ENCODE assay signal across 9 mouse cellular contexts in the genomic region with DNA sequence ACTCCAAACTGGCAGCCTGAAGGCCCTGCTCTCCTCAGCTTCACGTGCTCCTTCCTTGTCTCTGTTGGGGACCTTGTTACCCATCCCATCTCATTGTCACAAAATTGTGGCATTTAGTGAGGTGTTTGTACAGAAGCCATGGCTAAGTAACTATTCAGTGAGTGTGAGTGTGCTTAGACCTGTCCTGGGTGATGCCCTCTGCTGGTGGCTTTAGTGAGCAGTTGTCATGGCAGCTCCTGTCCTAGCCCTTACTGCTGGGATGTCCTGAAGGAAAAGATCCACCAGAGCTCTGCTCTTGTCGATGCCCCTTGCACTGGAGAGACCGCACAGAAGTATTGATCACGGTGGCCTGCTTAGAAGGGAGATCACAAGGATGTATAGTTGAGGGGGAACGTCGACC. TPM values are rescaled to one million over a fixed set of nuclear protein-coding genes. Genes with fewer than 3 reads are reported as not detected.
DNase-seq lines count a peak whose midpoint lies in the region; ATAC-seq and TF ChIP-seq lines count a peak whose summit lies in the region.
"Had no signal": no experiment of that assay in that cellular context is flagged by ENCODE, and none has a peak within 500 bp of the region (broad histone marks: within the 10 kb centered on the region; RNA-seq: fewer than 3 reads in every experiment).

No protein-coding gene starts in this region.

- intact Hi-C loops in left cerebral cortex, postnatal 10 days (cut with DNase I) = no loop called here

- no peak for TF ChIP-seq POLR2A in cortical plate, adult 2 months (IDR thresholded peaks at IDR 0.05; ENCODE audit: extremely low read depth, insufficient read depth, low read length)

- TF ChIP-seq EP300 in heart, postnatal 0 days (IDR thresholded peaks at IDR 0.05; ENCODE audit: low read depth) = no peak

- no peak for DNase-seq in heart, postnatal 0 days (ENCODE audit: low spot score)
- no peak for DNase-seq in heart, adult 8-10 months (ENCODE audit: low spot score)
- DNase-seq in retina, embryonic 14.5 days (ENCODE audit: low spot score) = peak; percentile 23
- DNase-seq in retina, postnatal 1 day = no peak
- peak; percentile 27 to 54 for DNase-seq in thymus, postnatal 10 days (ENCODE audit: low spot score in 2 of 2)
- no peak for DNase-seq in left cerebral cortex, postnatal 10 days (ENCODE audit: extremely low spot score in 1 of 2, low spot score in 2 of 2)
- DNase-seq in layer of hippocampus, postnatal 10 days (ENCODE audit: low spot score in 2 of 2) = no peak
- DNase-seq: layer of hippocampus, postnatal 36 days had no signal

- H3K4me1 ChIP-seq in heart, postnatal 0 days (ENCODE audit: control insufficient read depth, insufficient read depth) = no peaks in the 10 kb centered on the region
- no peaks in the 10 kb centered on the region for H3K4me1 ChIP-seq in cortical plate, adult 2 months (ENCODE audit: control insufficient read depth, insufficient read depth, low read length)

- no peak overlapping the region for H3K9ac ChIP-seq in heart, postnatal 0 days (replicated peaks; ENCODE audit: low read depth, low read length)

- H3K27me3 ChIP-seq in heart, postnatal 0 days (ENCODE audit: control insufficient read depth, insufficient read depth, low read length) = no peaks in the 10 kb centered on the region

- peaks cover 71% of the 10 kb centered on the region for H3K36me3 ChIP-seq in heart, postnatal 0 days (replicated peaks; ENCODE audit: control insufficient read depth, insufficient read depth, low read length)

- H3K4me3 ChIP-seq in heart, postnatal 0 days (ENCODE audit: low read depth, low read length) = no peak overlapping the region
- no peak overlapping the region for H3K4me3 ChIP-seq in cortical plate, adult 2 months (ENCODE audit: insufficient read depth, low read length)

- WGBS in heart, postnatal 0 days = 85% methylated on average over 6 of the region's 6 CpGs

- no peak for ATAC-seq in heart, postnatal 0 days (ENCODE audit: insufficient read depth, low read depth)

- TF ChIP-seq CTCF in heart, postnatal 0 days (IDR thresholded peaks at IDR 0.05; ENCODE audit: low read depth) = peak; percentile 51
- peak; percentile 49 for TF ChIP-seq CTCF in cortical plate, adult 2 months (IDR thresholded peaks at IDR 0.05; ENCODE audit: extremely low read depth, insufficient read depth, low read length)

- no peak overlapping the region for H3K27ac ChIP-seq in heart, postnatal 0 days (ENCODE audit: low read depth)
- H3K27ac ChIP-seq in cortical plate, adult 2 months (ENCODE audit: insufficient read depth, low read length) = no peak overlapping the region

- H3K4me2 ChIP-seq in heart, postnatal 0 days (ENCODE audit: low read depth, low read length) = no peak overlapping the region

- no peaks in the 10 kb centered on the region for H3K9me3 ChIP-seq in heart, postnatal 0 days (replicated peaks; ENCODE audit: control insufficient read depth, low read length)

RNA-seq across cellular contexts. Expression of a gene that starts 7.0 kb away (rescaled TPM):
- 34.0 and 49.7 TPM in 2 replicates for total RNA-seq in heart, postnatal 0 days (2014; rRNA removed; ENCODE audit: low replicate concordance)
- 45.1 and 45.9 TPM in 2 replicates for polyA plus RNA-seq in heart, postnatal 0 days (2015; fragmentation: Nextera tagmentation; extraction: Ambion mirVana)
- 10 to 100 TPM; 30.2 to 38.1 (median 31.4) TPM for total RNA-seq in heart, adult 8-10 months (2022)
- 83.8 and 87.4 TPM in 2 replicates for polyA plus RNA-seq in cortical plate, adult 2 months (2012; rRNA removed)
- 10 to 100 TPM; 62.7 to 68.2 TPM for total RNA-seq in left cerebral cortex, postnatal 10 days (2021)
- 10 to 100 TPM; 58.4 to 59.6 TPM for total RNA-seq in layer of hippocampus, postnatal 10 days (2021)

RNA-seq across cellular contexts. Expression of a gene that starts 11.1 kb away (rescaled TPM):
- not detected in 2 replicates for total RNA-seq in heart, postnatal 0 days (2014; rRNA removed; ENCODE audit: low replicate concordance)
- 0.25 and 0.40 TPM in 2 replicates for polyA plus RNA-seq in heart, postnatal 0 days (2015; fragmentation: Nextera tagmentation; extraction: Ambion mirVana)
- not detected for total RNA-seq in heart, adult 8-10 months (2022)
- not detected in 2 replicates for polyA plus RNA-seq in cortical plate, adult 2 months (2012; rRNA removed)
- not detected for total RNA-seq in left cerebral cortex, postnatal 10 days (2021)
- not detected for total RNA-seq in layer of hippocampus, postnatal 10 days (2021)
- total RNA-seq: layer of hippocampus, postnatal 36 days had no signal

RNA-seq across cellular contexts. Expression of a gene that starts 25.0 kb away (rescaled TPM):
- total RNA-seq in heart, postnatal 0 days (2014; rRNA removed; ENCODE audit: low replicate concordance) = 0.54 TPM in 1 of 2 replicates, not detected in the other
- not detected in 2 replicates for polyA plus RNA-seq in heart, postnatal 0 days (2015; fragmentation: Nextera tagmentation; extraction: Ambion mirVana)
- total RNA-seq in heart, adult 8-10 months (2022) = not detected
- polyA plus RNA-seq in cortical plate, adult 2 months (2012; rRNA removed) = 0.17 TPM in 1 of 2 replicates, not detected in the other
- under 1 TPM in 1 of 2 experiments, not detected in 1; 0.51 TPM for total RNA-seq in left cerebral cortex, postnatal 10 days (2021)
- not detected for total RNA-seq in layer of hippocampus, postnatal 10 days (2021)
- total RNA-seq: layer of hippocampus, postnatal 36 days had no signal

RNA-seq across cellular contexts. Expression of a gene that starts 53.7 kb away (rescaled TPM):
- 0.19 and 1.1 TPM in 2 replicates for total RNA-seq in heart, postnatal 0 days (2014; rRNA removed; ENCODE audit: low replicate concordance)
- 0.16 and 0.20 TPM in 2 replicates for polyA plus RNA-seq in heart, postnatal 0 days (2015; fragmentation: Nextera tagmentation; extraction: Ambion mirVana)
- under 1 TPM; 0.09 to 0.53 (median 0.35) TPM for total RNA-seq in heart, adult 8-10 months (2022)
- polyA plus RNA-seq in cortical plate, adult 2 months (2012; rRNA removed) = 0.45 and 0.46 TPM in 2 replicates
- total RNA-seq in left cerebral cortex, postnatal 10 days (2021) = under 1 TPM; 0.47 to 0.59 TPM
- total RNA-seq in layer of hippocampus, postnatal 10 days (2021) = under 1 TPM; 0.41 to 0.47 TPM

Comparison
In these comparisons a context has a peak if more than half of its experiments do, and no peak if none do; other contexts are left out.
1. DNase-seq: peak in retina, embryonic 14.5 days (single experiment) and thymus, postnatal 10 days (2 of 2); none in heart, postnatal 0 days (single experiment), heart, adult 8-10 months (single experiment), retina, postnatal 1 day (single experiment), left cerebral cortex, postnatal 10 days (0 of 2) and layer of hippocampus, postnatal 10 days (0 of 2).